Mouse (Mus musculus): ENCODE measurements around the gene Ccdc6. TPM values are rescaled to one million over a fixed set of nuclear protein-coding genes. Genes with fewer than 3 reads are reported as not detected.

Ccdc6 gene
- polyA plus RNA-seq, 1 experiment from 2014 or later, result 39.6 TPM

DNA sequence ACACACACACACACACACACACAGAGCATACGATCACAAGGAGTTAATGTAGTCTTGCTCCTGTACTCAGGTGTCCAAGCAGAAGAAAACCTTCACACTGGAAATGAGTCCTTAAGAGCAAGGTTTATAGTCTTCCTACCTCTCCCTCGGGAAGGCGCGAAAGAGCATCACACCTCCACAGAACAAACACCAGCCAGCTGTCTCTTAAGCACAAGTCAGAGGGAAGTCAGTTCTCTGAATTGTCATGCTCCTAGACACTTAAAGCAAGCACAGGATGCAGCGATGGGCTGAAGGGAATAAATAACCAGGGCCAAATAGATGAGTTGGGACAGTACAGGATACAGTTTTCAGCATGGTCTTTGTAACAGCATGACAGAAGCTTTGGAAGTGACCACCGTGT lies 35.8 kb downstream of the Ccdc6 start:
- H3K27ac ChIP-seq (ENCODE audit: low read depth, low read length), result no peak overlapping the region
- no peaks in the 10 kb centered on the region for H3K36me3 ChIP-seq (ENCODE audit: control insufficient read depth, insufficient read depth, low read length)
- no peak overlapping the region for H3K9ac ChIP-seq (ENCODE audit: low read depth, low read length)
- WGBS, result 44% methylated on average over 6 of the region's 6 CpGs
- H3K4me1 ChIP-seq (ENCODE audit: control insufficient read depth, insufficient read depth, low read length), result peaks cover 19% of the 10 kb centered on the region
- H3K4me2 ChIP-seq (replicated peaks; ENCODE audit: low read depth, low read length), result no peak overlapping the region
- no peaks in the 10 kb centered on the region for H3K27me3 ChIP-seq (ENCODE audit: control insufficient read depth, insufficient read depth, low read length)
- ATAC-seq (ENCODE audit: low FRiP score, low TSS enrichment), result no peak
- H3K9me3 ChIP-seq (ENCODE audit: control insufficient read depth, low read length), result no peaks in the 10 kb centered on the region
- H3K4me3 ChIP-seq (ENCODE audit: low read length), result no peak overlapping the region

DNA sequence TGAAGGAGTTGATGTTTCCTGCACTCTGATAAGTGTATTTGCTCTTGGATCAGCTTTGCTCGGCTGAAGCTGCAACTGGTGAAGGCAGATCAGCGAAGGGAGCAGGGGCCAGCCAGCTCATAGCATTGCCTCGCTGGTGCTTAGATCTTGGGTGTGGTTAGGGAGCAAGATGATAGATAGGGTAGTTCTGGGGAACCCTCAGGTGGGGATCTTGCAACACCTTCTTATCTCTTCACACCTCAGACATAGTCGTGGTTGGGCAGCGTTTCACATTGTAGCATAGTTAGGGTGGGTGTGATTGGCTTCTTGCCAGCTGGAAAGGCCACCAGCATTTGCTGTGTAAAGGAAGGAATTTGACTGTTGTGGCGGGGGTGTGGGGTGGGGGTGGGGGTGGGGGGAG lies 36.3 kb downstream of the Ccdc6 start:
- Histone ChIP-seq H3K9me3 (ENCODE audit: control insufficient read depth, low read length) (no peaks in the 10 kb centered on the region), H3K27me3 (ENCODE audit: control insufficient read depth, insufficient read depth, low read length) (no peaks in the 10 kb centered on the region), H3K4me1 (ENCODE audit: control insufficient read depth, insufficient read depth, low read length) (peaks cover 17% of the 10 kb centered on the region; the same call in 1 of the 2 replicates), H3K36me3 (ENCODE audit: control insufficient read depth, insufficient read depth, low read length) (no peaks in the 10 kb centered on the region), H3K27ac (ENCODE audit: low read depth, low read length) (no peak overlapping the region), H3K4me2 (replicated peaks; ENCODE audit: low read depth, low read length) (no peak overlapping the region), H3K4me3 (ENCODE audit: low read length) (no peak overlapping the region), H3K9ac (ENCODE audit: low read depth, low read length) (no peak overlapping the region)
- ATAC-seq (ENCODE audit: low FRiP score, low TSS enrichment), result no peak
- WGBS, result 46% methylated on average over 6 of the region's 6 CpGs

DNA sequence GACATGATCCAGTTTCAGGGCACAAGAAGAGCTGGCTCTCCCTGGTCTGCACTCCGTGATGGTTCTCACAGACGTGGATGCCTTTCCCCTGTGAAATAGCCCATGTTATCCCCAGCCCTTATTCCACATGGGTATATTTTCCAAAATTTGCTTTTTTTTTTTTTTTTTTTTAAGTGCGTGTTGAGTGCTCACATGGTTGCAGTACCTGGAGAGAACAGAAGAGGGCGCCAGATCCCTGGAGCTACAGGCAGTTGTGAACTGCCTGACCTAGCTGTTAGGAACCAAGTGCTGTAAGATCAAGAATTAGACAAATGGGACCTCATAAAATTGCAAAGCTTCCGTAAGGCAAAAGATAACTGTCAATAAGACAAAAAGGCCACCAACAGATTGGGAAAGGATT lies 38.8 kb downstream of the Ccdc6 start:
- Histone ChIP-seq H3K4me1 (ENCODE audit: control insufficient read depth, insufficient read depth, low read length) (peaks cover 17% of the 10 kb centered on the region; the same call in 1 of the 2 replicates), H3K27ac (ENCODE audit: low read depth, low read length) (no peak overlapping the region), H3K27me3 (ENCODE audit: control insufficient read depth, insufficient read depth, low read length) (no peaks in the 10 kb centered on the region), H3K4me2 (replicated peaks; ENCODE audit: low read depth, low read length) (no peak overlapping the region), H3K9ac (ENCODE audit: low read depth, low read length) (no peak overlapping the region), H3K9me3 (ENCODE audit: control insufficient read depth, low read length) (no peaks in the 10 kb centered on the region), H3K36me3 (ENCODE audit: control insufficient read depth, insufficient read depth, low read length) (no peaks in the 10 kb centered on the region), H3K4me3 (ENCODE audit: low read length) (no peak overlapping the region)
- WGBS, result 85% methylated on average over 5 of the region's 5 CpGs
- no peak for ATAC-seq (ENCODE audit: low FRiP score, low TSS enrichment)

DNA sequence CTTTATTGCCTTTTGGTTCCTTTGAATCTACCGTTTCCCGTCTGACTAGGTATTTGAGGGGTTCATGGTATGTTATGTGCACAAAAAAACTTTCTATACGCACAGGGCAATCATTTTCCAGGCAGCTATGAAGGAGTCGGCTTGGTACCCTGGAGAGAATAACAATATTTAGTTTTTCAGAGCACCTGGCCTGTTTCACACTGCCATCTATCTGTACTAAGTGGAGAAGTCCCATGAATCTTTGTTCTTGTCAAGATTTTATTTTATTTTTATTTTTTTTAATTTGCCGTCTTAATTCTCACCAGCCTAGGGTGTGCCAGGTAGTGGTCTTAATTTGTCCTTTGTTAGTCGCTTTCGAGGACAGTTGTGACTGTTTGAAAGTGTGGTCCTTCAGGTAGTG lies 40.7 kb downstream of the Ccdc6 start:
- Histone ChIP-seq H3K4me1 (ENCODE audit: control insufficient read depth, insufficient read depth, low read length) (peaks cover 7% of the 10 kb centered on the region; the same call in 1 of the 2 replicates), H3K36me3 (ENCODE audit: control insufficient read depth, insufficient read depth, low read length) (peaks cover 5% of the 10 kb centered on the region; the same call in 1 of the 2 replicates), H3K9ac (ENCODE audit: low read depth, low read length) (no peak overlapping the region), H3K4me3 (ENCODE audit: low read length) (no peak overlapping the region), H3K4me2 (replicated peaks; ENCODE audit: low read depth, low read length) (no peak overlapping the region), H3K27ac (ENCODE audit: low read depth, low read length) (no peak overlapping the region), H3K27me3 (ENCODE audit: control insufficient read depth, insufficient read depth, low read length) (no peaks in the 10 kb centered on the region), H3K9me3 (ENCODE audit: control insufficient read depth, low read length) (no peaks in the 10 kb centered on the region)
- 85% methylated on average over 7 of the region's 7 CpGs for WGBS
- ATAC-seq (ENCODE audit: low FRiP score, low TSS enrichment), result no peak

DNA sequence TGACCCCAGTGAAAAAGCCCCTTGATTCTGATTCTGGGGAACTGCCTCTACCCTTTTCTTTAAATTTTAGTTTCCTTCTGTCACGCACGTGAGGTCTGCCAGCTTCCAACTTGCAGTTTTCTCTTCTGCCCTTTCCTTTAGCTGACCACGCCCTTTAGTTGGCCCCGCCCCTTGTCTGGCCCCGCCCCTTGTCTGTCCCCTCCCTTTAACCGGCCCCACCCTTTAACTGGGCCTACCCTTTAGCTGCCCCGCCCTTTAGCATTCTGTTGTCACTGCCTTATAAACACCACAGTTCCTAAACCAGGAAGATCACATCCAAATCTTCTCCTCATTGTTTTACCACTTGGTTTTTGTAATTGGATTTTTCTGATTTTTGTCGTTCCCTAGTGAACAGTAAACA lies 41.2 kb downstream of the Ccdc6 start:
- peaks cover 3% of the 10 kb centered on the region; the same call in 1 of the 2 replicates for H3K4me1 ChIP-seq (ENCODE audit: control insufficient read depth, insufficient read depth, low read length)
- H3K36me3 ChIP-seq (ENCODE audit: control insufficient read depth, insufficient read depth, low read length), result peaks cover 10% of the 10 kb centered on the region
- 78% methylated on average over 8 of the region's 8 CpGs for WGBS
- no peak overlapping the region for H3K27ac ChIP-seq (ENCODE audit: low read depth, low read length)
- H3K27me3 ChIP-seq (ENCODE audit: control insufficient read depth, insufficient read depth, low read length), result no peaks in the 10 kb centered on the region
- H3K4me2 ChIP-seq (replicated peaks; ENCODE audit: low read depth, low read length), result no peak overlapping the region
- H3K9ac ChIP-seq (ENCODE audit: low read depth, low read length), result no peak overlapping the region
- no peak overlapping the region for H3K4me3 ChIP-seq (ENCODE audit: low read length)
- ATAC-seq (ENCODE audit: low FRiP score, low TSS enrichment), result no peak
- no peaks in the 10 kb centered on the region for H3K9me3 ChIP-seq (ENCODE audit: control insufficient read depth, low read length)

DNA sequence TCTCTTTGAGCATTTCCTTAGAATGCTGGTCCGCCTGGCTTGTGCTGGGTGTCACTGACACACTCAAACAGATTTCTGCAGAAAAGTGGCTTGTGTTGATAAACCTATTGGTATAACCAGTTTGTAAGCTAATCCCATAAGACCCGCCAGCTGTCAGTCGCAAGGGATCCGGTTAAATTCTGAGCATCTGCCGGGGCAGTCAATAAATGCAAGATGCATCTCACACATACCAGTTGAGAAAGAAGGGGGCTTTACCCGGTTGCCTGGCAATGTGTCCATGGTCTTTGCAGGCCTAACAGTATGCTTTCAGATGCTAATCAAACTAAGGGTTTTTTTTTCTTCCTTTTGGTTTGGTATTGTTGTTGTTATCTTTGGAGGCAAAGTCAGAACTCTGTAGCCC lies 42.4 kb downstream of the Ccdc6 start:
- WGBS, result 89% methylated on average over 6 of the region's 6 CpGs
- H3K27me3 ChIP-seq (ENCODE audit: control insufficient read depth, insufficient read depth, low read length), result no peaks in the 10 kb centered on the region
- no peak for ATAC-seq (ENCODE audit: low FRiP score, low TSS enrichment)

DNA sequence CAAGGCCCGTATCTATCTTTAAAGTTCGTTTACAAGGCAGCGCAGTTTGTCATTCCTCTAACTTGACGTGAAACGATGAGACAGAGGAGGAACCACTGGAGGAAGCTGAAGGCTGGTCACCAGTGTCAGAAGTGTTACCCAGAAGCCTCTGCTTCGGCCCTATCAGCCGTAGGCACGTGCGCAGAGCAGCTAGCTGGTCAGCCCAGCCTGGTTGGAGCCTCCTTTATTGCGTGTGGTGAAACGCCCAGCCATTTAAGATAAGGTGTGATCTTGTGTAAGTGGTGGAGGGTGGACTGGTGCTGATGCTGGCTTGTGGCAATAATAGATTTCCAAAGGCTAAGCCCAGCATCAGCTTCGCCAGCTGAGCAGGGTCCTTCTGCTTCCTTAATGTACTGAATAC lies 43.5 kb downstream of the Ccdc6 start:
- H3K36me3 ChIP-seq (ENCODE audit: control insufficient read depth, insufficient read depth, low read length), result peaks cover 27% of the 10 kb centered on the region
- WGBS, result 87% methylated on average over 12 of the region's 12 CpGs
- no peaks in the 10 kb centered on the region for H3K4me1 ChIP-seq (ENCODE audit: control insufficient read depth, insufficient read depth, low read length)
- no peak for ATAC-seq (ENCODE audit: low FRiP score, low TSS enrichment)
- H3K9ac ChIP-seq (ENCODE audit: low read depth, low read length), result no peak overlapping the region
- no peaks in the 10 kb centered on the region for H3K9me3 ChIP-seq (ENCODE audit: control insufficient read depth, low read length)
- no peak overlapping the region for H3K4me2 ChIP-seq (replicated peaks; ENCODE audit: low read depth, low read length)
- H3K4me3 ChIP-seq (ENCODE audit: low read length), result no peak overlapping the region
- no peak overlapping the region for H3K27ac ChIP-seq (ENCODE audit: low read depth, low read length)
- no peaks in the 10 kb centered on the region for H3K27me3 ChIP-seq (ENCODE audit: control insufficient read depth, insufficient read depth, low read length)

More for the DNA sequence above, 42.4 kb downstream of the Ccdc6 start:
- peaks cover 20% of the 10 kb centered on the region for H3K36me3 ChIP-seq (ENCODE audit: control insufficient read depth, insufficient read depth, low read length)
- H3K4me2 ChIP-seq (replicated peaks; ENCODE audit: low read depth, low read length), result no peak overlapping the region
- no peak overlapping the region for H3K4me3 ChIP-seq (ENCODE audit: low read length)
- no peaks in the 10 kb centered on the region for H3K4me1 ChIP-seq (ENCODE audit: control insufficient read depth, insufficient read depth, low read length)
- H3K27ac ChIP-seq (ENCODE audit: low read depth, low read length), result no peak overlapping the region
- H3K9me3 ChIP-seq (ENCODE audit: control insufficient read depth, low read length), result no peaks in the 10 kb centered on the region
- no peak overlapping the region for H3K9ac ChIP-seq (ENCODE audit: low read depth, low read length)

DNA sequence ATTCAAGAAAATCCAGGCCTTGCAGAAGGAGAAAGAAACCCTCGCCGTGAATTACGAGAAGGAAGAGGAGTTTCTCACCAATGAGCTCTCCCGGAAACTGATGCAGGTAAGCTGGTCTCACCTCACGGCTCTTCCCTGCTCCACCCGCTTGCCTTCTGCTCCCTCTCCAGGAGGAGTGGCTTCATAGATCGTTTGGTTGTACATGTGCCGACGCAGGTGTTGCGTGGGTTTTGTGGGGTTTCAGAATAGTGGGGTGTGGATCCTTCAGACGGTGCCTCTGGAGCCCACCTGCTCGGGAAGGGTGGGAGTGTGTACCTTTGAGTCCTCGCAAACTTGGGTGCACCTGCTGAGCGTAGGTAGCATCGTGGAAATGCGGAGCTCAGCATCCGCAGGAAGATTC lies 45.7 kb downstream of the Ccdc6 start:
- no peaks in the 10 kb centered on the region for H3K9me3 ChIP-seq (ENCODE audit: control insufficient read depth, low read length)
- H3K4me2 ChIP-seq (replicated peaks; ENCODE audit: low read depth, low read length), result no peak overlapping the region
- no peak overlapping the region for H3K27ac ChIP-seq (ENCODE audit: low read depth, low read length)
- H3K27me3 ChIP-seq (ENCODE audit: control insufficient read depth, insufficient read depth, low read length), result no peaks in the 10 kb centered on the region
- H3K4me1 ChIP-seq (ENCODE audit: control insufficient read depth, insufficient read depth, low read length), result no peaks in the 10 kb centered on the region
- WGBS, result 95% methylated on average over 17 of the region's 17 CpGs
- no peak for ATAC-seq (ENCODE audit: low FRiP score, low TSS enrichment)
- H3K36me3 ChIP-seq (ENCODE audit: control insufficient read depth, insufficient read depth, low read length), result peaks cover 38% of the 10 kb centered on the region
- no peak overlapping the region for H3K4me3 ChIP-seq (ENCODE audit: low read length)
- H3K9ac ChIP-seq (ENCODE audit: low read depth, low read length), result no peak overlapping the region

DNA sequence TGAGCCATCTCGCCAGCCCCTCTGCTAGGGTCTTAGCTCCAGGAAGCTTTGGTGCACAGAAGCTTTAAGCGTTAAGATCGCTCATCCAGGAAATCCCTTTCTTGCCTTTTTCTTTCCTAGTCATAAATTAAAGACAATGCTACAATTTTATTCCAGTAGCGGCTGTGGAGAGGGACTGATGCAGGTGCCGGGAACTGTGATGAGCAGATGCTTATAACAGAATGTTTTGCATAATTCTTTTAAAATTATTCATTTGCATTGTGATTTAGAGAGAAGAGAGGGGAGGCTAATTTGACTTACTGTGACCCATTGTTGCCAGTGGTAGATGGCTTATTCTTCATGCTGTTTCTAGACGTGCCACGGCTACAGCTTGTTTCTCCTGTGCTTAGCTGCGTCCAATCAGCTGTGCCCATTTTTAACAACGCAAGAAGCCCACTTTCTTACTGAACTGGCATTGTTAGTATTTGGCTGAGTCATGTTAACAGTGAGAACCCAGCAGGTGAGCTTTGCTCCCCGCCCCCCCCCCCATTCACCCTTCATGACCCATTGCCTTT lies 47.2 kb downstream of the Ccdc6 start:
- peaks cover 5% of the 10 kb centered on the region; the same call in 1 of the 2 replicates for H3K4me1 ChIP-seq (ENCODE audit: control insufficient read depth, insufficient read depth, low read length)
- H3K36me3 ChIP-seq (ENCODE audit: control insufficient read depth, insufficient read depth, low read length), result peaks cover 38% of the 10 kb centered on the region
- ATAC-seq (ENCODE audit: low FRiP score, low TSS enrichment), result no peak
- H3K27me3 ChIP-seq (ENCODE audit: control insufficient read depth, insufficient read depth, low read length), result no peaks in the 10 kb centered on the region
- WGBS, result 75% methylated on average over 10 of the region's 10 CpGs
- H3K4me2 ChIP-seq (replicated peaks; ENCODE audit: low read depth, low read length), result no peak overlapping the region
- H3K9ac ChIP-seq (ENCODE audit: low read depth, low read length), result no peak overlapping the region
- H3K9me3 ChIP-seq (ENCODE audit: control insufficient read depth, low read length), result no peaks in the 10 kb centered on the region
- H3K4me3 ChIP-seq (ENCODE audit: low read length), result no peak overlapping the region
- no peak overlapping the region for H3K27ac ChIP-seq (ENCODE audit: low read depth, low read length)
